Mouse (Mus musculus) embryonic stem cell, embryonic (primary cell): ENCODE measurements around the gene Folr1.

ENCODE experiments used
- CTCF ChIA-PET, 4 experiments: fragments of 300-600 bp in 2 of 4; fragments of 350-600 bp in 2 of 4; sonication (Branson Sonifier 250); formaldehyde crosslinking; loops; one replicate each; lab custom pipeline; 2022; ENCODE audit warnings: inconsistent platforms in 2 of 4; lab: Charles Lee
- POLR2A ChIA-PET, 4 experiments: fragments of 300-600 bp in 2 of 4; fragments of 350-600 bp in 2 of 4; sonication (Branson Sonifier 250); formaldehyde crosslinking; loops; one replicate each; lab custom pipeline; 2022; ENCODE audit warnings: antibody characterized with exemption in 4 of 4, inconsistent platforms in 1 of 4; lab: Charles Lee

Folr1 gene

GRCm38 (mm10) chr7:101853816-101854215 is 16.8 kb downstream of the Folr1 start:
- CTCF ChIA-PET: no interaction called here
- POLR2A ChIA-PET: interaction anchor here in 1 of 4 experiments (0.6 to 2.5 kb wide), 6 partner anchors 8 to 130 kb away, joined by 3 to 8 read pairs (median 3); partner anchors contain the start of gene Inppl1

- CTCF ChIA-PET: interaction anchor here in 1 of 4 experiments (1.5 kb wide), 1 partner anchor 30 kb away, joined by 5 read pairs; no protein-coding TSS in a partner anchor
- POLR2A ChIA-PET: interaction anchor here in 2 of 4 experiments (0.9 to 2.5 kb wide), 9 partner anchors 9 to 129 kb away, joined by 3 to 9 read pairs (median 4); partner anchors contain the start of gene Inppl1 (in 2 of the 2)
Observed at GRCm38 (mm10) chr7:101852846-101853245, 17.7 kb downstream of the Folr1 start.

- ChIA-PET CTCF (interaction anchor here (0.7 to 1.9 kb wide), 10 partner anchors 8 to 188 kb away, joined by 3 to 12 read pairs (median 5); partner anchors contain the start of genes Inppl1 (in 2 of the 4) and Clpb (in 1 of the 4)), POLR2A (interaction anchor here in 3 of 4 experiments (0.6 to 3.1 kb wide), 10 partner anchors 10 to 150 kb away, joined by 3 to 11 read pairs (median 6); partner anchors contain the start of gene Inppl1 (in 1 of the 3))
Observed at GRCm38 (mm10) chr7:101851689-101852088, 18.9 kb downstream of the Folr1 start.

- CTCF ChIA-PET: interaction anchor here in 2 of 4 experiments (0.6 to 0.9 kb wide), 2 partner anchors 10 to 195 kb away, joined by 3 read pairs; partner anchors contain the start of gene Inppl1 (in 1 of the 2)
Observed at GRCm38 (mm10) chr7:101847934-101848333, 22.7 kb downstream of the Folr1 start.

GRCm38 (mm10) chr7:101844186-101844585 is 26.4 kb downstream of the Folr1 start:
- POLR2A ChIA-PET: interaction anchor here in 2 of 4 experiments (1.2 to 2.2 kb wide), 4 partner anchors 8 to 53 kb away, joined by 3 to 6 read pairs (median 4); partner anchors contain the start of gene Folr2 (in 1 of the 2)
- CTCF ChIA-PET: interaction anchor here in 1 of 4 experiments (0.6 kb wide), 1 partner anchor 96 kb away, joined by 5 read pairs; no protein-coding TSS in a partner anchor

More at GRCm38 (mm10) chr7:101847934-101848333, 22.7 kb downstream of the Folr1 start:
- POLR2A ChIA-PET: interaction anchor here in 2 of 4 experiments (0.6 to 2.2 kb wide), 7 partner anchors 9 to 206 kb away, joined by 3 to 12 read pairs (median 3); partner anchors contain the start of genes Folr1 (in 1 of the 2) and Inppl1 (in 1 of the 2)

GRCm38 (mm10) chr7:101837606-101838471 is 32.7 kb downstream of the Folr1 start, which contains the start of gene Inppl1:
TSS of gene Inppl1 (minus strand) at chr7:101838229.
- ChIA-PET POLR2A (interaction anchor here (0.6 to 7.2 kb wide), 43 partner anchors 10 to 481 kb away, joined by 3 to 102 read pairs (median 5); partner anchors contain the start of genes Phox2a (in 3 of the 4), Anapc15 (in 2 of the 4), Clpb (in 2 of the 4) and Folr1 (in 2 of the 4)), CTCF (interaction anchor here in 3 of 4 experiments (0.5 to 2.9 kb wide), 13 partner anchors 11 to 440 kb away, joined by 3 to 13 read pairs (median 6); partner anchors contain the start of gene Clpb (in 1 of the 3))

- ChIA-PET CTCF (interaction anchor here (0.6 to 2.9 kb wide), 17 partner anchors 10 to 441 kb away, joined by 3 to 27 read pairs (median 5); partner anchors contain the start of genes Clpb (in 1 of the 4) and Phox2a (in 1 of the 4)), POLR2A (interaction anchor here (0.6 to 7.2 kb wide), 40 partner anchors 11 to 801 kb away, joined by 3 to 102 read pairs (median 5); partner anchors contain the start of genes Clpb (in 2 of the 4), Folr1 (in 2 of the 4), Lamtor1 (in 2 of the 4) and Phox2a (in 2 of the 4))
Observed at GRCm38 (mm10) chr7:101837154-101837605, 33.4 kb downstream of the Folr1 start.

- ChIA-PET CTCF (interaction anchor here (0.5 to 2.5 kb wide), 25 partner anchors 9 to 1204 kb away, joined by 3 to 27 read pairs (median 4); partner anchors contain the start of genes Clpb (in 1 of the 4) and Phox2a (in 1 of the 4)), POLR2A (interaction anchor here (0.6 to 7.2 kb wide), 50 partner anchors 8 to 801 kb away, joined by 3 to 102 read pairs (median 5); partner anchors contain the start of genes Anapc15 (in 3 of the 4), Phox2a (in 3 of the 4), Clpb (in 2 of the 4) and Folr1 (in 2 of the 4))
Observed at GRCm38 (mm10) chr7:101836271-101837153, 34.1 kb downstream of the Folr1 start.

- POLR2A ChIA-PET: interaction anchor here in 3 of 4 experiments (0.6 to 7.2 kb wide), 32 partner anchors 9 to 172 kb away, joined by 3 to 102 read pairs (median 5); partner anchors contain the start of genes Phox2a (in 3 of the 3), Anapc15 (in 2 of the 3), Lamtor1 (in 2 of the 3) and Clpb (in 1 of the 3)
- CTCF ChIA-PET: interaction anchor here (0.5 to 2.5 kb wide), 15 partner anchors 9 to 184 kb away, joined by 3 to 27 read pairs (median 5); partner anchors contain the start of genes Clpb (in 1 of the 4) and Phox2a (in 1 of the 4)
Observed at GRCm38 (mm10) chr7:101835457-101836109, 35.0 kb downstream of the Folr1 start.

GRCm38 (mm10) chr7:101834903-101835302 is 35.7 kb downstream of the Folr1 start:
- ChIA-PET CTCF (interaction anchor here (0.5 to 2.5 kb wide), 11 partner anchors 9 to 183 kb away, joined by 3 to 12 read pairs (median 5); partner anchors contain the start of genes Clpb (in 1 of the 4) and Phox2a (in 1 of the 4)), POLR2A (interaction anchor here in 3 of 4 experiments (1.0 to 7.2 kb wide), 12 partner anchors 8 to 171 kb away, joined by 3 to 102 read pairs (median 9); partner anchors contain the start of genes Clpb (in 1 of the 3), Folr1 (in 1 of the 3), Lamtor1 (in 1 of the 3) and Phox2a (in 1 of the 3))

GRCm38 (mm10) chr7:101833916-101834584 is 36.5 kb downstream of the Folr1 start:
- POLR2A ChIA-PET: interaction anchor here (0.5 to 7.2 kb wide), 14 partner anchors 9 to 746 kb away, joined by 3 to 102 read pairs (median 5); partner anchors contain the start of genes Clpb (in 1 of the 4), Folr1 (in 1 of the 4) and Phox2a (in 1 of the 4)
- CTCF ChIA-PET: interaction anchor here (0.5 to 1.9 kb wide), 11 partner anchors 8 to 625 kb away, joined by 3 to 7 read pairs (median 4); no protein-coding TSS in a partner anchor

GRCm38 (mm10) chr7:101833352-101833751 is 37.2 kb downstream of the Folr1 start:
- ChIA-PET POLR2A (interaction anchor here (0.5 to 7.2 kb wide), 13 partner anchors 9 to 1156 kb away, joined by 3 to 102 read pairs (median 5); partner anchors contain the start of genes Clpb (in 1 of the 4) and Folr1 (in 1 of the 4)), CTCF (interaction anchor here (0.5 to 1.9 kb wide), 10 partner anchors 9 to 626 kb away, joined by 3 to 7 read pairs (median 4); no protein-coding TSS in a partner anchor)

- CTCF ChIA-PET: interaction anchor here in 3 of 4 experiments (1.0 to 2.5 kb wide), 6 partner anchors 9 to 169 kb away, joined by 4 to 13 read pairs (median 6); partner anchors contain the start of gene Clpb (in 1 of the 3)
Observed at GRCm38 (mm10) chr7:101832372-101832771, 38.2 kb downstream of the Folr1 start.

GRCm38 (mm10) chr7:101831437-101831836 is 39.2 kb downstream of the Folr1 start:
- POLR2A ChIA-PET: interaction anchor here (0.7 to 2.1 kb wide), 18 partner anchors 8 to 271 kb away, joined by 3 to 11 read pairs (median 4); partner anchors contain the start of genes Clpb (in 2 of the 4), Phox2a (in 2 of the 4), Lamtor1 (in 1 of the 4) and Tomt (in 1 of the 4)
- CTCF ChIA-PET: interaction anchor here (0.7 to 2.5 kb wide), 12 partner anchors 8 to 168 kb away, joined by 3 to 13 read pairs (median 4); partner anchors contain the start of gene Clpb (in 1 of the 4)

More at GRCm38 (mm10) chr7:101832372-101832771, 38.2 kb downstream of the Folr1 start:
- POLR2A ChIA-PET: interaction anchor here (0.6 to 2.1 kb wide), 13 partner anchors 8 to 169 kb away, joined by 3 to 11 read pairs (median 3); partner anchors contain the start of genes Clpb (in 1 of the 4), Lamtor1 (in 1 of the 4) and Tomt (in 1 of the 4)
